Mouse (Mus musculus) left cerebral cortex, postnatal 4 days (tissue): Measurements from ENCODE around the gene Rab40c. TPM values are rescaled to one million over a fixed set of nuclear protein-coding genes. Genes with fewer than 3 reads are reported as not detected.
A peak's percentile ranks its signal among the peaks of the same experiment; 100 is the strongest.

Source experiments
- DNase-seq: peaks from one replicate; pipeline ENCODE4 v3.0.0-alpha.2; 2022
- intact Hi-C: fragments of 180-260 bp; cut with DNase I; formaldehyde crosslinking; loops from one replicate; pipeline ENCODE4 v1.15.1; 2025
- total RNA-seq, 2 experiments: library from RNA; stranded (reverse); gene quantifications; 2 replicates each; pipeline ENCODE4 v1.2.3; 2021

The Rab40c gene
- total RNA-seq, 2 experiments from 2014 or later = 47.0 to 47.2 TPM

DNA sequence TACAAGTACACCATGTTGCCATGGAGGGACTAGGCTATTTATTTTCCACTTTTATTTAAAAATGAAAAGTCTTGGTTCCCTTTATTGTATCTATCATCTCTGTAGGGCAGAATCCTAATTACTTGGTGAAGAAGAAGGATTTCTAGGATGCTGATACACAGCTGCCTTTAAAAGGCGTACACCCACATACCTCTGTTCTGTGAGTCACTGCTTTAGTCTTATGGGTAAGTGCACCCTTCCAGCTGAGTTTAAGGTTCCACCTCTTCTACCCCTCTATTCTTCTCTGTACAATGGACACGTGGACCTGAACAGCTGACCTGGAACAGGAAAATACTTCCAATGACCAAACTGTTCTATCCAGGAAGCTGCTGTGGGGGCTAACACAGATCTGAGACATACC is 11.9 kb downstream of the Rab40c start:
- intact Hi-C loops = no loop called here
- no peak for DNase-seq

GRCm38 (mm10) chr17:25903061-25903460 is 16.5 kb downstream of the Rab40c start:
- no peak for DNase-seq
- intact Hi-C loops = no loop called here

DNA sequence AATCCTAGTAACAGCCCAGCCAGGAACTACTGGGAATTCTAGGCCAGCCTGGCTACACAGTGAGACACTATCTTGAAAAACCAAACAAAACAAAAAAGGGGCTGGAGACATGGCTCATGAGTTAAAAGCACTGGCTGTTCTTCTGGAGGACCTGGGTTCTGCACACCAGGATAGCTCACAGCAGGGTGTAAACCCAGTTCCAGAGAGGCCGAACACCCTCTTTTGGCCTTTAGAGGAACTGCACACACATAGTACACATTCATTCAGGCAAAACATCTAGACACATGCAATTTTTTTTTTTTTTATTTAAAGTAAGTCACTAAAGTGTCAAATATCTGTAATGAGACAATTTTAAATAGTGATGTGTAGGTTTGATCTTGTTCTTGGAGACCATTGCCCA is 19.3 kb downstream of the Rab40c start:
- DNase-seq = no peak
- intact Hi-C loops = no loop called here

DNA sequence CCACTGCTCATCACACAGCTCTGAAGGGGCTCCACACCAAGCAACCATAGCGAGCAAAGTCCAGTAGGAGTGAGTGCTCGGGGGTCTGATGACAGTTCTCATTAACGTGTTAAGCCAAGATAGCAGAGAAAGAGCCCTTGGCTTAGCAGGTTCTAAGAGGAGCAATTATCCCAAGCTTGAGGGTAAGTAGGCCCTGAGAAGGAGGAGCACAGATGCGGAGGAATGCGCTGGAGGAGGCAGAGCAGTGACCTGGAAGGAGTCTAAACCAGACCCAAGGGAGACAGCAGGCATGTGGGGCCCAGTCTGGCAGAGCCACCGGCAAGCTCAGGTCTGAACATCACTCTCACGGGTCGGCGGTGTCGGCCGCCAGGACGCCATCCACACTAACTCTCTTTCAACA is 23.6 kb downstream of the Rab40c start:
- no peak for DNase-seq
- intact Hi-C loops = no loop called here

DNA sequence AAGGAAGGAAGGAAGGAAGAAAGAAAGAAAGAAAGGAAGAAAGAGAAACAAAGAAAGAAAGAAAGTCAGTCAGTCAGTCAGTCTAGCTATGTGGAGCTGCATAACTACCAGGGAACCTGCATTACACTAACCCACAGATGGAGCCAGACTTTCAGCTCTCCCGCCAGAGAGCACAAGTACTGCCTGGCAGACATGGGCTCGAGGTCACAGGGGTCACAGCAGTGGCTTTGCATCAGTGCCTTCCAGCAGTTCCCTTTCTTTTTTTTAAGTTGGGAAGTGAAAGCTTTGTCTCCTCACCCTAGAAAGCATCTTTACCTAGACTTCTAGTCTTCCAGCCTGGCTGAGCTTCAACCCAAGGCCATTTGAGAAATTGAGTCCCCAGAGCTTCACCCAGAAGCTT is 24.1 kb downstream of the Rab40c start:
- intact Hi-C loops = no loop called here
- no peak for DNase-seq

- peak; percentile 75 for DNase-seq
- intact Hi-C loops = no loop called here
Measured at GRCm38 (mm10) chr17:25893975-25894617, 25.4 kb downstream of the Rab40c start.

DNA sequence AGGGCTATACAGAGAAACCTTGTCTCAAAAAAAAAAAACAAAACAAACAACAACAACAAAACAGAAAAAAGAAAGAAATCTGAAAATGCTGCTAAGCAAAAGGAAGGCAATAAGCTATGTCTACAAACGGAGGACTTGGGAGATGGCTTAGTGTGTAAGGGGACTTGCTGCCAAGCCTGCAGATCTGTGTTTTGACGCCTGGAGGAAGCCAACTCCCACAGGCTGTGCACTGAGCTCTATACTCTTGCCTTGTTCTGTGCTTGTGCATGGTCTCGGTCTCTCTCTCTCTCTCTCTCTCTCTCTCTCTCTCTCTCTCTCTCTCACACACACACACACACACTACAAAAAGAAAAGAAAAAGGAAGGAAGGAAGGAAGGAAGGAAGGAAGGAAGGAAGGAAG is 30.7 kb downstream of the Rab40c start:
- intact Hi-C loops = no loop called here
- DNase-seq = no peak

DNA sequence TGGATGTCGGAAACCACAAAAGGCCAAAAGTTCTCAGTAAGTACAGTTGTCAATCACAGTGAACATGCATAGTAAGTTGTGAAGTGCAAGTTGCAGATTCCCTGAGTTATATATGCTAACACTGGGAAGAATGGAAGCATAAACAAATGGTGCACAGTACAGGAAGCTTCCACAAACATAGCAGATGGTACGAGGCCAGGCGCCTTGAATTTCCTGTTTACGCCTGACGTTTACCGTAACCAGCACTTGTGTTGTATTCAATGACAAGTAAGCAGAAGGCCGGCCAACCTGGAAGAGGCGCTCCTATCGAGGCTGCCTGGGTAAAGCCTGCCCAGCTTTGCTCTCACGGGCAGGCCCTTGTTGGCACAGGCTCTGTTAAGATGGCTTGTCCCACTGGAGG is 32.1 kb downstream of the Rab40c start:
- DNase-seq = no peak
- intact Hi-C loops = no loop called here

- intact Hi-C loops = no loop called here
- DNase-seq = no peak
Measured at GRCm38 (mm10) chr17:25886806-25887205, 32.7 kb downstream of the Rab40c start.

DNA sequence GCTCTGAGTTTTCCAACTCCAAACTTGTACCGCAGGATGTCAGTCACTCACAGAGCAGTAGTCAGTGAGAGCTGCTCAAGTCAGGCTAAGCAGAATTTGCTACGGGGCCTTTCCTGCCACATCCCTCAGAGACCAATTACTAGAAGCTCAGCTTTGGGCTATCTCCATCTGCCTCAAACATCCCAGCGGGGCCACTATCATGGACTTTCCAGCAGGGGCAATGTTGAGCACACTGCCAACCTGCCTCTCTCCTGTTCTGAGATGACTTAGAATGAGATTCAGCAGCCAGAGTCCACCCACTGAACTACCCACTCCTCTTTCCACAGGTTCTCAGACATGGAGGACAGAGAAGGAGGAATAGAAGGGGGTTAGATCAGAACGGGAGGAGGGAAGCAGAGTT is 33.9 kb downstream of the Rab40c start:
- no peak for DNase-seq
- intact Hi-C loops = no loop called here

DNA sequence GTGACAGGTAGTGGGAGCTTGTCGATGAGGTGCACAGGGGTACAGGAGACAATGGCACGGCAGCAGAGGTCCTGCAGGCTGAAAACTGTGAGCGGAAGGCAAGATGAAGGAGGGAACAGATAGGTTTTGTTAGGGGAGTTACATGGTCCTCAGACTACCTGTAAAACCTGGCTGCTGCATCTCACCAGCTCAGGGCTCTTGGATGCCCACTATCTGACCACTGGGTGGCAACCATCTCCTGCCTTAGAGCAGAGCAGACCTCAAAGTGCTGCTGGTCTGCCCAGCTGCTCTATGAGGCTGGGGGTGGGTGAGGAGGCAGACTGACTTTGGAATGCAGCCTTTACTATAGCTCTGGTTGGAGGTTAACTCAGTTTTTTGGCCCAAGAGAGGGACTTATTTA is 35.7 kb downstream of the Rab40c start:
- DNase-seq = no peak
- intact Hi-C loops = no loop called here

DNA sequence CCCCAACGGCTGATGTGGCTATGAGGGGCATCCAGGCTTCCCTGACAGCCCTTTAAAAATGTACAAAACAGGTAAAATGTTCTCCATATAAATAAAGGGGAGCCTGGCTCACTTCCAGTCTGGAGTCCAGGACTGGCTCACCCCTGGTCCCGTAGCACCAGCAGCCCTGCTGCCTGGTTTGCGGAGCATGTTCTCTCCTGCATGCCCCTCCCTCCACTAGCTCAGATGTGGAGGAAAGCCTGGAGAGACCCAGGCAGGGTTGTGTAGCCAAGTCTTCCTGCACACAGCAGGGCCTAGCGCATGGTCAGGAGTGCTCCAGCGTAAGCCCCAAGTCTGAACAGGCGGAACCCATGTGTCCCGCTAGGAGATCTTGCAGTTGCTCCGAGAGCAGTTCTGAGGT is 36.3 kb downstream of the Rab40c start:
- no peak for DNase-seq
- intact Hi-C loops = no loop called here

DNA sequence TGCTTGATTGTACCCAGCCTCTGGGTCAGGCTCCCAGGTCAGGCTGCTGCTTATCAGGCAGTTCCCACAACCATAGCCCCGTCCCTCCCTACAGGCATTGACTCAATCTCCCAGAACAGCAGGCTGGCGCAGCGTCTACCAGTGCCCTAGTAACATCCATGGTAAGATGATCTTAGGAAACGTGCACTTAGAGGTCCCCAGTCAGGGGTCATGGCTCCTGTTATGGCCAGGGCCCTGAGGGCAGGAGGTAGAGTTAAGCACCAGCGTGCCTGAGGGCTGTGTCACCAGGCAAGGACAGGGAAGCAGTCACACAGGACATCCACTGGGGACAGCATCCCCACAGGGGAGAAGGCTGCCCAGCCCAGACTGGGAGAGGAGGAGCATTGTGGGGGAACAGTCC is 37.2 kb downstream of the Rab40c start:
- no peak for DNase-seq
- intact Hi-C loops = no loop called here

- intact Hi-C loops = no loop called here
- DNase-seq = no peak
Measured at GRCm38 (mm10) chr17:25881691-25882090, 37.8 kb downstream of the Rab40c start.

- no peak for DNase-seq
Measured at GRCm38 (mm10) chr17:25880913-25881641, 38.5 kb downstream of the Rab40c start.

GRCm38 (mm10) chr17:25880196-25880910 is 39.2 kb downstream of the Rab40c start, which contains the start of gene Wfikkn1:
Gene Wfikkn1 (minus strand): TSS chr17:25880858.
- no peak for DNase-seq
- intact Hi-C loops = no loop called here

More at GRCm38 (mm10) chr17:25880913-25881641, 38.5 kb downstream of the Rab40c start:
- intact Hi-C loops = no loop called here

DNA sequence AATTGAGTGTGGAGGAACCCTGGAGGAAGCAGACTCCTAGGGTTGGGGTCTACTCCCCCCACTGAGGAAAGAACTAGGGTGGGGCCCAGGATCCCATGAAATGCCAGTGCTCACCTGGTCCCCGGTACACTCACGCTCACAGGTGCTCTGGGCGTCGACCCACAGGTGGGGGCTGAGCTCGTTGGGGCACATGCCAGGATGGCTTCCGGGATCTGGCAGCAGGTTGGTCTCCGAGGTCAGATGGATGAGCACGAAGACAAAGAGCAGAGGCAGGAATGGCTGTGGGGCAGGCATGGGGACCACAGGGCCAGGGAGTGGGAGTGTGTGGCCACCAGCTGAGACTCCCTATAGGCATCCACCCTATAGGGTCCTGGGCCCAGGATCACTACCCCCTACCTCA is 39.8 kb downstream of the Rab40c start:
- intact Hi-C loops = no loop called here
- DNase-seq = no peak

GRCm38 (mm10) chr17:25879261-25879660 is 40.3 kb downstream of the Rab40c start:
- peak; percentile 51 for DNase-seq
- intact Hi-C loops = no loop called here

DNA sequence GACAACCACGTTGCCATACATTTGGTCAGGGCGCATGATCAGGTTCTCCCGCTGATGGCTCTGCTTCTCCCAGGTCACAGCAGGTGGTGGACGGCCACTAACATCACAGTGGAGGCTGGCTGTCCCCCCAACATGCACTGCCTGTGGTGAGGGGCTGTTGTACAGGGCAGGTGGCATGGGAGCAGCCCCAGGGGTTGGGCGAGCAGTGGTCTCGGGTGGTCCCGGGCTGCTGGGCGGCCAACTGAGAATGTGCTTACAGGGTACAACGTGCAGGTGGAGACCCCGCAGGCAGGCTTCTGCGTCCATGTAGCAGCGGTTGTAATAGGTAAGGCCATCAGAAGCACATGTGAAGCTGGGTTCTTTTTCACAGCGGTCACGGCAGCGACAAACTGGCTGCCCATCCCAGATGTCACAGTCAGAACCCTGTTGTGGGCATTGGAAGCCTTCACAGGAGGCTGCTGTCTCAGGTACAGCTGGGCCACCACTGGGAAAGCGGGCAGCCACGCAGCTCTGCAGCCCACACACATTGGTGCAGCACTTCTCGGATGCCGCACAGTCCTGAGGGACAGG is 40.8 kb downstream of the Rab40c start:
- DNase-seq = no peak
- intact Hi-C loops = no loop called here

GRCm38 (mm10) chr17:25877741-25878610 is 41.6 kb downstream of the Rab40c start:
- DNase-seq = no peak
- intact Hi-C loops = no loop called here

DNA sequence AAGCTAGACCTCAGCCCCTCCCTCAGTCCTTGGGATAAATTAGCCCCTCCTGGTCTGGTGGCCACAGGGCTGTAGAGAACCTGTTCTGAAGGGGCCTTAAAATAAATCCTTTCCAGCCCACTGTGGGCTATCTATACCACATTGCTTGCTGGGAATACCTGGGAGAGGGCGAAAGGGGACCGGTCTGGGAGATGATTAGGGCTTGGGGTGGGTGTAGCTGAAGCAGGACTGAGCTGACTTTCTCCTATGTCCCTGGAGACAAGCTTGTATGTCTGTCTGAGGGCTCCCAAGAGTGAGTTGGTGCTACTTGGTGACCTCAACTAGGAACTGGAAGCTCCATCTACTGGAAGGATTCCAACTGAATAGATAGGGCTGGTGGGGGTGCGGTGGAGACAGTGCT is 42.5 kb downstream of the Rab40c start:
- intact Hi-C loops = no loop called here
- DNase-seq = no peak
